Mouse (Mus musculus) cerebellum, adult 18-20 months (tissue): Measurements from ENCODE around the gene Skida1.
A peak's percentile ranks its signal among the peaks of the same experiment; 100 is the strongest.

Experiments used
- DNase-seq, 2 experiments: peaks; one replicate each; pipeline ENCODE4 v3.0.0; 2021

The Skida1 gene

DNA sequence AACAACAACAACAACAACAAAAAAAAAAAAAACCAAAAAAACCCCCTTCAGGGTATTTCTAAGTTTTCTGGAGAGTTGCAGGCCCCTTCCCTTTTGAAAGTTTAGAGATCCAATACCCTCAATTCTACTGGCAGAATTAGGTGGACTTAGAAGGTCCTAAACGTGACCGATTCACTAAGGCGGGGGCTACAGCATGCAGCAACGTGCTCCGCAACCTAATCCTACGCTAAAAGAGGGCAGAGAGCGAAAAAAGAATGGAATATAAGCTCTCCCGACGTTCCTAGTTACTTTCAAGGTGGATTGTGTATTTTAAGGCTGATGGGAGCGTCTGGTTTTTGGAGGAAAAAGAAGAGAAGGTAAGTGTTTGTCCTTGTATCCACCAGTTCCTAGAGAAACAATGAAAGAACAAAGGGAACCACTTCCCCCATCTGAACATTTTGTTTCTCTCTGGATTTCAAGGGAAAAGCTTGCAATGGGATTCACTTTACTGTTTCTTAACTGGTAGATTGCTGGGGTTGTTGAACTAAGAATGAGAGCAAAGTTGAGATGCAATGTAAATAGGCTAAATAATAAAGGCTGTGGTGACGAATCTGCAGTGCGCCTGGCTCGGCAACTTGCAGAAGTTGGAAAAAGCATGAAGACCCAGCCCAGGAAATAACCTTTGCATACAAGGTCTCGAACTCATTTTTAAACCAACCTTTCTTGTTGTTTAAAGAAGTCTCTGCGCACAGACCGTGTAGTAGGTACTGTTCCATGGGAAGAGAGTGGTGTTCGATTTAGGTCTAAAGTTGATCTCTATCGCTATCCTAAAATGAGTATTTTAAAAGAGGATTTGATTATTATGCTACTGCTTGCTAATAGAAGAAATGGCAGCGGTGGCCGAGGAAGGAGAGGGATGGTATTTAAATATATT is 6.4 kb upstream of the Skida1 start, which contains the start of gene Mllt10:
TSS of gene Mllt10 (plus strand) at position 222 of the 913 bp plus-strand sequence.
- no peak for DNase-seq

GRCm38 (mm10) chr2:18053951-18054530 is 5.2 kb upstream of the Skida1 start:
- no peak for DNase-seq

DNA sequence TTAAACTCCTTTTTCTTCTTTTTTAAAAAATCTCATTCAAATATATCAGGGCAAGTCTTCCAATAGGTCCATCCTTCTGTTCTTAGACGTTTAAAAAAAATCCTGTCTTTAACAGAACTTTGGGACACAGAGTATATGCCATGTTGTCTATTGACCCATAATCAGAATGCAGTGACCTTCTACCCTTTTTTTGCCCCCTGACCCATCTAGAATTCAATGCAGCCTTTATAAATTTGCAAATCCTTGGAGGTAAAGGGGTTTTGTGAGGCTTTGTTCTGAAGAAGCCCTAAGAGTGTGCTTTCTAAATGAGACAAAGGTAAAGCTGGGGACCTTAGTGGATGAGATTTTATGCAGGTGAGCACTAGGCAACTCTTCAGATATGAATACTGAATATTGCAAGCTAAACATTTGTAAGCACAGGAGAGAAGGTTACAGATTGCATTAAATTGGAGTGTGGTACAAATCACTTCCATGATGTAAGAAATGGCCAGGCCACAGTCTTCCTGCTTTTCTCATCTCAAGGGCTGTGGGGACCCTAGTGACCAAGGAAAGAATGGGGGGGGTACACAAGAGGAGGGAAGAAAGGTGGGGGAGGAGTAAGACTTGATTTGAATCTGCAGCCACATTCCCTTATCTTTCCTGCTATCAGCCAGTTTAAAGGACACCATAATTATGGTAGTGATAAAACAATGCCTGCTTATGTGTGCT is 4.5 kb upstream of the Skida1 start:
- no peak for DNase-seq

GRCm38 (mm10) chr2:18052581-18052980 is 3.7 kb upstream of the Skida1 start:
- no peak for DNase-seq

DNA sequence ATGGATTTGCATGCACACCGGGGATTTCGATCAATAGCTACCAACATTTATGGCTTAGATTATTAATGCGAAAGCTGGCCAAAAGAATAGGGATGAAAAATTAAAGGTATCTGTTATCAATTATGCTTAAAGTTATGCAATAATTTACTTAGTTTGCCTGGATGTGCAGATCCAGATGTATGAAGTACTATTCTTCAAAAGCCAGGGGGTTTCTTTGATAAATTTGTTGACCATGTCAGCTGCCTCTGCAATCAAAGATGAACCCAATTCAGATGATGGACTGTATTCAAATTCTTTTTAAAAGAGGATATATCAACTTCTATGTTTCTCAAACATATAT is 3.0 kb upstream of the Skida1 start:
- DNase-seq: no peak

GRCm38 (mm10) chr2:18051026-18051830 is 2.4 kb upstream of the Skida1 start:
- no peak for DNase-seq

DNA sequence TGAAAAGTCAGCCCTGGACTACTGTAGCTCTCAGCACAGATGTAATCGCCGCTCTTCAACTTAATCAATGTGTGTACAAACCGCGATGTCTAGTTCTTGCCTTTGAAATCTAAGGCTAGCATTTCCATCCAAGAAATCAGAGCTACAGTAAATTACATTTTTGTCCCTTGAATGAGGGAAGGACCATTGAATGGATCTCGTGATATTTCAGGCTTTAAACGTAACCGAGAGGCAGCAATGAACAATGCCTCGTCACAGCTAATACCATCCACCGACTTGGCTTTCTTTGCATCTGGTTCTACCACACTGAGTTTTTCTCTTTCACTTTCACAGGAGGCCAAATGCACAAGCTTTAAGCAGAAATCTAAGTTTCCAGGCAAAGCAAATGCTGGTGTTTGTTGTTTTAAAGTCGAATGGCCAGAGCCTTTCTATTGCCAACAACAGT is 1.7 kb upstream of the Skida1 start:
- DNase-seq: no peak

GRCm38 (mm10) chr2:18050018-18050417 is 1.2 kb upstream of the Skida1 start:
- no peak for DNase-seq

- DNase-seq: no peak
These were observed 499 bp upstream of the Skida1 start for GRCm38 (mm10) chr2:18049279-18049821.

GRCm38 (mm10) chr2:18047646-18048452 is 1.0 kb downstream of the Skida1 start:
- DNase-seq: peak; percentile 75 to 86

DNA sequence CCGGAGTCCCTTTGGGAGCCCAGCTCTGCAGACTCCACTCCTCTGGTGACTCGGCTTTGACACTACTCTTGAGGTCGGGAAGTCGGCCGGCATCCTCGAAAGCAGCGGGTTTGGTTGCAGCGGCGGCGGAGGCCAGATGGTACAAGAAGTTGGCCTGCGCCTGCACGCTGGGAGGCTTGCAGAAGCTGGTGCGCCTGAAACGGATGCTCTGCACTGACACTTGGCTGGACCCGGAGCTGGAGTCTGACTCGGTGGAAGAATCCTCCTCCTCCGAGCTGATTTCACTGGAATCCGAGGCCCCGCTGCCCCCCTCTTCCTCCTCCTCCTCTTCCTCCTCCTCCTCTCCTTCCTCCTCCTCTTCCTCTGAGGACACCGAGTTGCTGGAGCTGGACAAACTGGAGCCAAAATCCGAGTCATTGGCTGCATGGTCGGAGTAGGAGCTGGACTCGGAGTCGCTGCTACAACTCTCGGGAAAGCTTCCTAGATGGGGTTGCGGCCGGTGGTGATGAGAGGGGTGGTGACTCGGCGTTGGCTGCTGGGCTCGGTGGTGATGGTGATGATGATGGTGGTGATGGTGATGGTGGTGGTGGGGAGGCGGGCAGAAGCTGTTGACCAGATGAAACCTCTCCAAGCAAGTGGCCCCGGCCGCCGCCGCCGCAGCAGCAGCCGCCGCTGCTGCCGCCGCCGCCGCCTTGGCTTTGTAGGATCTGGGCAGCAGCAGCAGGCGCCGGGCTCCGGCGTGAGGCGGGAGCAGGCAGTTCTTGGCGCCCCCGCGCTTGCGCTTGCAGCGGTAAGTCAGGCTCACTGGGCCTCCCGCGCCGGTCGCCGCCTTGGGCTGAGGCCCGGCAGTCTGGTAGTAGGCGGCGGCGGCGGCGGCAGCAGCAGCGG is 1.8 kb downstream of the Skida1 start:
- DNase-seq: peak; percentile 68 to 80

DNA sequence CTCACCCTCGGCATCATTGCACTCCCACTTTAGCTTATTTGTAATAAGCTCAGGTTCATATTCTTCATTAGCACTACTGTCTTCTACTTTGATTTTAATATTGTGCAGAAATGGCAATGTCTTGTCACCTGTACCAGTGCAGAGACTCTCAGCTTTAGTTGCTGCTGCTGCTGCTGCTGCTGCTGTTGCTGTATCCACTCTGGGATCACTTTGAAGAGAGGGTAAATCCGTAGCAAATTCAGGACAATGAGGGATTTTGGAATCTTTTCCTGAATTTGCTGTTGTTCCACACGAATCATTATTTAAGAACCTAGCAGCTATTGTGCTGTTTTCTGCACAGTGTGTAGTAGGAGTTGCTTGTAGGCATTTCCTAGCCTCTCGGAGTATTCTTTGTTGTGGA is 2.7 kb downstream of the Skida1 start:
- no peak for DNase-seq

DNA sequence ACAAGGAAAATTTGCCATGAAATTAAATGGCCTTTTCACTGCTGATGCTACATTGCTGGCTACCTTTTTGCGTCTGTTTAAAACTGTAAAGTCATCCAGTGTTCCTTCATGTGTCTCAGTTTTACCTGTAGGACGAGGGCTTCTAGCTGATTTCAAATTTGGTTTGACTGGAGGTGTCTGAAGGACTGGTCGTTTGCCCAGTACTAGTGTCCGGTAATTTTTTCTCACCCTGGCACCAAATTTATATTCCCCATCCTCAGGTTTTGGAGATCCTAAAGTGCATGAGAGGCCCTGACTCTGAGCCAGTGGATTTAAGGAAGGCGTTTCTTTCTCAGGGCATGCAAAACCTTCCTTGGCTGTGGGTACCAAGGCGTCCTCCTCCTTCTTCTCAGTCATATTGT is 3.1 kb downstream of the Skida1 start:
- DNase-seq: no peak

- no peak for DNase-seq
These were observed 3.6 kb downstream of the Skida1 start for GRCm38 (mm10) chr2:18045143-18045780.

- no peak for DNase-seq
These were observed 7.5 kb downstream of the Skida1 start for GRCm38 (mm10) chr2:18041199-18041885.

DNA sequence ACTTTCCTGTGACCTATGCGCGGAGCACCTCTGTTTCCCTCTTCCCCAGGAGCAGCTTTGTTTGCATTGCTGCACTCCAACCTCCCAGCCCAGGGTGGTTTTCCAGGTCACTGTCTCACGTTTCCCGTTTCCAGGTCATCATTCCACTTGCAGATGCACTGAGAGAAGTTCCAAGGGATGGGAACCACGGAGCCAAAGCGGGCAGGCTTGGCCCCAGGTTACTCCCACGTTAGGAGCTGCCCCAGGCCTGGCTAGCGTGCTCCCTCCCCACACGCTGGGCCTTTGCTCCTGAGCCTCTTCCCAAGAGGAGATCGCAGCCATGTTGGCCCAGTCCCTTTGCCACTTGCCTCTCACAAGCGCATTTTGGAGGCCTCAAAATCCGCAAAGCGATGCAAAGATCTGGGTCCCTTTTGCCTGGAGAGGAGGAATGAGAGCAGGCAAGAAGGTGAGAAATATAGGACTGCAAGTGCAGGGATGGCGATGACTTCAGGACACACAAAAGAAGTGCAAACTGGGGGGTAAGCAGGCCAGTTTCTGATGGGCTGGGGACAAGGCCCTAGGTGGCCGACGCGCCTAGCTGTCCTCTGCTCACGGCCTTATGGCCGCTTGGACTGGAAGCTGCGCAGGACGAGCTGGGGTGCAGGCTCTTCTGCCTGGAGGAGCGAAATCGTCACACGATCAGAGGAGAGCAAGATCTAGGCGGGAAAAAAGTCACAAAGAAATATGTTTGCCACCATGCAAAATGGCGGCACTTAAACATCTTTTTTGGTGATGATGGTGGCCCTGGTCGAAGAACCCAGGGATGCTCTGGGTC is 8.3 kb downstream of the Skida1 start:
- DNase-seq: no peak

- DNase-seq: peak in 1 of 2 experiments; percentile 19
These were observed 9.1 kb downstream of the Skida1 start for GRCm38 (mm10) chr2:18039566-18040290.

DNA sequence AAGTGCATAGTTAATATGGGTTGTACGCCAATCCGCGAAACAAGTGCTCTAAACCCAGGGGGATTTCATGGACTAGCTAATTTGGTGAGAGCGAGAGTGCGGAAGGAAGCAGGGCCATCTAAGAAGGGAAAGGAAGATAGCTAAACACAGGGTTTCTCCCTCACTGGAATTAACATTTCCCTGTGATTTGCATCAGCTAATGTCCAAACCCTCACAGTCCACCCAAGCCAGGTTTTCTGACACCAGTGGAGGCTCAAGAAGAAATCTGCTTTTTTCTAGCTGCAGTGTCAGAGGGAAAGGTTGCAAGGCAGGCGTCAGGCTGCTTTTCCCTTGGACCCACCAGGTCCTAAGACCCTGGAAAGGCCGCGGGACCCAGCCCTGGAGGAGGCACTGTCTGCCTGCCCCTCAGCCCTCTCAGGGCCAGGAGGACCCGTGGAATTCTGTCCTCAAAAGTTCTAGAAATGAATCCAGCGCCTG is 9.9 kb downstream of the Skida1 start:
- no peak for DNase-seq
